ENCODE assay signal across 9 mouse cellular contexts in genomic region chr12:69476631-69477091, GRCm38 (mm10).
A peak's percentile ranks its signal among the peaks of the same experiment; 100 is the strongest.
DNase-seq lines count a peak whose midpoint lies in the region; ATAC-seq lines count a peak whose summit lies in the region.
"Had no signal": no experiment of that assay in that cellular context is flagged by ENCODE, and none has a peak within 500 bp of the region (broad histone marks: within the 10 kb centered on the region; RNA-seq: fewer than 3 reads in every experiment).

No protein-coding gene starts in this region.

- H3K36me3 ChIP-seq in heart, embryonic 10.5 days: no peaks in the 10 kb centered on the region
- no peaks in the 10 kb centered on the region for H3K36me3 ChIP-seq in limb, embryonic 15.5 days

- peaks cover 4% of the 10 kb centered on the region; the same call in 1 of the 2 replicates for H3K27me3 ChIP-seq in heart, embryonic 10.5 days (ENCODE audit: insufficient read depth, poor library complexity, severe bottlenecking)
- H3K27me3 ChIP-seq in limb, embryonic 15.5 days: no peaks in the 10 kb centered on the region
- H3K27me3 ChIP-seq: Patski had no signal

- peak overlapping the region; percentile 43 for H3K4me3 ChIP-seq in heart, embryonic 10.5 days
- H3K4me3 ChIP-seq in limb, embryonic 15.5 days: no peak overlapping the region

- peaks cover 27% of the 10 kb centered on the region for H3K4me1 ChIP-seq in heart, embryonic 10.5 days
- peaks cover 59% of the 10 kb centered on the region for H3K4me1 ChIP-seq in limb, embryonic 15.5 days

- H3K4me2 ChIP-seq in limb, embryonic 15.5 days: peak overlapping the region; percentile 38

- no peak for ATAC-seq in limb, embryonic 15.5 days (ENCODE audit: insufficient number of reproducible peaks, low FRiP score, low TSS enrichment, low read depth)
- ATAC-seq in neutrophil, adult 5-6 weeks (ENCODE audit: extremely low read depth, insufficient number of reproducible peaks, low FRiP score, poor library complexity, severe bottlenecking): peak; percentile 21; the same call in 1 of the 2 replicates
- ATAC-seq: Patski had no signal

- H3K9ac ChIP-seq in limb, embryonic 15.5 days: peak overlapping the region; percentile 14; the same call in 1 of the 2 replicates

- no peak for DNase-seq in heart, embryonic 10.5 days (ENCODE audit: low spot score)
- no peak for DNase-seq in heart, postnatal 4 days
- DNase-seq in R1 (ENCODE audit: low read depth, low spot score): peak; percentile 32
- DNase-seq in forelimb bud, embryonic 11.5 days (ENCODE audit: low read depth, low spot score): peak; percentile 29
- DNase-seq in urinary bladder, postnatal 25 days (ENCODE audit: low spot score): no peak
- no peak for DNase-seq in ovary, postnatal 14 days (ENCODE audit: low spot score)

- H3K9me3 ChIP-seq in heart, embryonic 10.5 days: no peaks in the 10 kb centered on the region
- no peaks in the 10 kb centered on the region for H3K9me3 ChIP-seq in limb, embryonic 15.5 days

- 15% methylated on average over 18 of the region's 18 CpGs for WGBS in heart, embryonic 10.5 days
- 14% methylated on average over 18 of the region's 18 CpGs for WGBS in limb, embryonic 15.5 days

- peak overlapping the region; percentile 60 for H3K27ac ChIP-seq in heart, embryonic 10.5 days
- H3K27ac ChIP-seq in limb, embryonic 15.5 days: peak overlapping the region; percentile 93

Comparison
In these comparisons a context has a peak if more than half of its experiments do, and no peak if none do; other contexts are left out.
1. DNase-seq: peak in R1 (single experiment) and forelimb bud, embryonic 11.5 days (single experiment); none in heart, embryonic 10.5 days (single experiment), heart, postnatal 4 days (single experiment), urinary bladder, postnatal 25 days (single experiment) and ovary, postnatal 14 days (single experiment).